Mouse (Mus musculus) midbrain, embryonic 13.5 days (tissue): ENCODE results near the gene Gm20594. TPM values are rescaled to one million over a fixed set of nuclear protein-coding genes. Genes with fewer than 3 reads are reported as not detected.

Source experiments
- ATAC-seq: fragments of 200-750 bp; cut with Nextera tagmentation; 2 replicates; pipeline ENCODE4 v1.8.0; 2017; ENCODE audit warnings: mild to moderate bottlenecking, moderate TSS enrichment, moderate library complexity
- H3K27ac ChIP-seq: fragments of 300-500 bp; sonication (generic); 2 replicates; pipeline ENCODE4 v1.5.1; 2015; ENCODE audit warnings: inconsistent platforms, mild to moderate bottlenecking, moderate library complexity
- H3K27me3 ChIP-seq: fragments of 300-500 bp; sonication (generic); 2 replicates; pipeline ENCODE4 v1.6.1; 2015; ENCODE audit warnings: mild to moderate bottlenecking, inconsistent platforms
- H3K36me3 ChIP-seq: fragments of 300-500 bp; sonication (generic); 2 replicates; pipeline ENCODE4 v1.6.1; 2015; ENCODE audit warnings: mild to moderate bottlenecking, inconsistent platforms
- H3K4me1 ChIP-seq: fragments of 300-500 bp; sonication (generic); replicated peaks from 2 replicates; pipeline ENCODE4 v1.6.1; 2015; ENCODE audit warnings: inconsistent platforms
- H3K4me2 ChIP-seq: fragments of 300-500 bp; sonication (generic); replicated peaks from 2 replicates; pipeline ENCODE4 v1.6.1; 2015; ENCODE audit warnings: moderate library complexity, mild to moderate bottlenecking, inconsistent platforms
- H3K4me3 ChIP-seq: fragments of 300-500 bp; sonication (generic); replicated peaks from 2 replicates; pipeline ENCODE4 v1.5.1; 2015; ENCODE audit warnings: mild to moderate bottlenecking, inconsistent platforms
- H3K9ac ChIP-seq: fragments of 300-500 bp; sonication (generic); replicated peaks from 2 replicates; pipeline ENCODE4 v1.6.1; 2015; ENCODE audit warnings: mild to moderate bottlenecking, inconsistent platforms
- H3K9me3 ChIP-seq: fragments of 300-500 bp; sonication (generic); 2 replicates; pipeline ENCODE4 v1.6.1; 2016; ENCODE audit warnings: mild to moderate bottlenecking, inconsistent platforms
- WGBS: fragments of 180-500 bp; shearing (Covaris S2); methylation state at CpG from one replicate; pipeline ENCODE4 v1.1.7; 2015; 5-methylcytosine and 5-hydroxymethylcytosine counted together
- polyA plus RNA-seq: library from polyadenylated mRNA; unstranded; fragments of >200 nt; fragmentation: Nextera tagmentation; extraction: Ambion mirVana; gene quantifications from 2 replicates; pipeline ENCODE4 v1.2.1, GENCODE M21; 2015

The Gm20594 gene
- polyA plus RNA-seq, result not detected in 2 replicates

GRCm38 (mm10) chr6:79817616-79818015 is at the start of gene Gm20594:
Gene Gm20594 (plus strand): TSS chr6:79817916.
- WGBS, result 66% methylated on average over 1 of the region's 1 CpGs
- H3K27me3 ChIP-seq, result no peaks in the 10 kb centered on the region
- ATAC-seq, result no peak
- no peaks in the 10 kb centered on the region for H3K9me3 ChIP-seq
- H3K4me1 ChIP-seq, result no peaks in the 10 kb centered on the region
- no peak within 1 kb of the TSS for H3K27ac ChIP-seq
- no peak within 1 kb of the TSS for H3K9ac ChIP-seq
- no peak within 1 kb of the TSS for H3K4me3 ChIP-seq
- no peak within 1 kb of the TSS for H3K4me2 ChIP-seq
- H3K36me3 ChIP-seq, result no peaks in the 10 kb centered on the region

GRCm38 (mm10) chr6:79818114-79818513 is 398 bp downstream of the Gm20594 start:
- ATAC-seq, result no peak
- Histone ChIP-seq H3K27me3 (no peaks in the 10 kb centered on the region), H3K9ac (no peak overlapping the region), H3K4me3 (no peak overlapping the region), H3K9me3 (no peaks in the 10 kb centered on the region), H3K4me1 (no peaks in the 10 kb centered on the region), H3K4me2 (no peak overlapping the region), H3K36me3 (no peaks in the 10 kb centered on the region), H3K27ac (no peak overlapping the region)
- 88% methylated on average over 4 of the region's 4 CpGs for WGBS

- ATAC-seq, result no peak
- H3K27ac ChIP-seq, result no peak overlapping the region
- H3K4me1 ChIP-seq, result no peaks in the 10 kb centered on the region
- H3K9me3 ChIP-seq, result no peaks in the 10 kb centered on the region
- no peak overlapping the region for H3K4me3 ChIP-seq
- no peak overlapping the region for H3K4me2 ChIP-seq
- H3K27me3 ChIP-seq, result no peaks in the 10 kb centered on the region
- H3K36me3 ChIP-seq, result no peaks in the 10 kb centered on the region
- WGBS, result 87% methylated on average over 4 of the region's 4 CpGs
- H3K9ac ChIP-seq, result no peak overlapping the region
These were observed 16.1 kb downstream of the Gm20594 start for GRCm38 (mm10) chr6:79833845-79834244.

- no peaks in the 10 kb centered on the region for H3K9me3 ChIP-seq
- ATAC-seq, result no peak
- no peak overlapping the region for H3K27ac ChIP-seq
- 88% methylated on average over 1 of the region's 1 CpGs for whole genome bisulfite sequencing
- H3K4me3 ChIP-seq, result no peak overlapping the region
- no peak overlapping the region for H3K4me2 ChIP-seq
- no peaks in the 10 kb centered on the region for H3K4me1 ChIP-seq
- no peaks in the 10 kb centered on the region for H3K27me3 ChIP-seq
- H3K9ac ChIP-seq, result no peak overlapping the region
- H3K36me3 ChIP-seq, result no peaks in the 10 kb centered on the region
These were observed 29.1 kb downstream of the Gm20594 start for GRCm38 (mm10) chr6:79846829-79847228.

Other genes starting within 250 kb of the Gm20594 start
- gene Lrrtm4, start 201.0 kb downstream of the Gm20594 start, polyA plus RNA-seq, result 8.7 and 9.7 TPM in 2 replicates